Mouse (Mus musculus) cortical plate, adult 2 months (tissue): ENCODE data around the gene Slc26a10.

Experiments
- CTCF ChIP-seq: fragments of 200-500 bp; IDR thresholded peaks from 2 replicates; pipeline ENCODE4 v1.5.1; 2011; ENCODE audit warnings: mild to moderate bottlenecking, control low read depth, low read length; ENCODE audit not compliant: insufficient read depth; ENCODE audit errors: extremely low read depth
- POLR2A ChIP-seq: fragments of 200-500 bp; IDR thresholded peaks from 2 replicates; pipeline ENCODE4 v1.6.1; 2011; ENCODE audit warnings: mild to moderate bottlenecking, low read length, control low read depth; ENCODE audit not compliant: insufficient read depth; ENCODE audit errors: extremely low read depth

GRCm38 (mm10) chr10:127208921-127209320 is 28.5 kb upstream of the Slc26a10 start:
- TF ChIP-seq CTCF, result no peak
- TF ChIP-seq POLR2A, result no peak
